Mouse (Mus musculus) heart, adult 2 months (tissue): ENCODE results near the gene Thbs2. TPM values are rescaled to one million over a fixed set of nuclear protein-coding genes. Genes with fewer than 3 reads are reported as not detected.
"Not testable (repeated sequence)": the region's sequence is repeated elsewhere in the genome, so short reads cannot be mapped to it uniquely, and the experiment has no call there.

Experiments used
- DNase-seq, 2 experiments: peaks; one replicate each; pipeline ENCODE4 v3.0.0; 2021
- H3K27ac ChIP-seq: fragments of 200-600 bp; 2 replicates; pipeline ENCODE4 v1.8.1; 2022
- H3K27me3 ChIP-seq: fragments of 200-500 bp; 2 replicates; pipeline ENCODE4 v1.6.1; 2012; ENCODE audit warnings: mild to moderate bottlenecking, low read length, inconsistent platforms, mixed read lengths; ENCODE audit not compliant: control insufficient read depth, insufficient read depth
- H3K36me3 ChIP-seq: fragments of 200-500 bp; 2 replicates; pipeline ENCODE4 v1.6.1; 2012; ENCODE audit warnings: low read length, inconsistent platforms; ENCODE audit not compliant: control insufficient read depth, insufficient read depth
- H3K4me1 ChIP-seq: fragments of 200-500 bp; 2 replicates; pipeline ENCODE4 v1.6.1; 2011; ENCODE audit warnings: low read length; ENCODE audit not compliant: control insufficient read depth, insufficient read depth
- H3K4me3 ChIP-seq: fragments of 200-600 bp; 2 replicates; pipeline ENCODE4 v1.8.1; 2022
- H3K79me2 ChIP-seq: fragments of 200-500 bp; replicated peaks from 2 replicates; pipeline ENCODE4 v1.6.1; 2012; ENCODE audit warnings: mild to moderate bottlenecking, inconsistent platforms, low read length, moderate library complexity, mixed read lengths; ENCODE audit not compliant: control insufficient read depth, insufficient read depth
- H3K9ac ChIP-seq: fragments of 200-500 bp; 2 replicates; pipeline ENCODE4 v1.6.1; 2012; ENCODE audit warnings: low read depth, mild to moderate bottlenecking, control low read depth, inconsistent platforms, low read length, mixed read lengths
- CTCF ChIP-seq: fragments of 200-600 bp; IDR thresholded peaks from 2 replicates; pipeline ENCODE4 v1.8.1; 2022; ENCODE audit warnings: antibody characterized with exemption, mild to moderate bottlenecking, moderate library complexity
- EP300 ChIP-seq: fragments of 200-500 bp; IDR thresholded peaks from 2 replicates; pipeline ENCODE4 v1.6.1; 2011; ENCODE audit warnings: low read depth, low read length, control low read depth; ENCODE audit not compliant: insufficient read depth
- POLR2A ChIP-seq: fragments of 200-500 bp; IDR thresholded peaks from 2 replicates; pipeline ENCODE4 v1.6.1; 2011; ENCODE audit warnings: mild to moderate bottlenecking, low read depth, low read length, control low read depth; ENCODE audit not compliant: insufficient read depth
- WGBS: fragments of 180-500 bp; shearing (Covaris S2); methylation state at CpG from one replicate; pipeline ENCODE4 v1.1.7; 2018; 5-methylcytosine and 5-hydroxymethylcytosine counted together
- intact Hi-C: fragments of 180-260 bp; cut with DNase I; formaldehyde crosslinking; loops from one replicate; pipeline ENCODE4 v1.15.1; 2025
- polyA plus RNA-seq: library from polyadenylated mRNA; depleted of rRNA; stranded (reverse); fragments of >200 nt; gene quantifications from 2 replicates; pipeline ENCODE4 v1.2.3, GENCODE M21; 2012; rRNA removed
- total RNA-seq, 2 experiments: library from RNA; stranded (reverse); gene quantifications; 2 replicates each; pipeline ENCODE4 v1.2.3; 2021

The Thbs2 gene
- total and polyA plus RNA-seq, 3 experiments: 10.8 to 21.0 (median 12.2) TPM

DNA sequence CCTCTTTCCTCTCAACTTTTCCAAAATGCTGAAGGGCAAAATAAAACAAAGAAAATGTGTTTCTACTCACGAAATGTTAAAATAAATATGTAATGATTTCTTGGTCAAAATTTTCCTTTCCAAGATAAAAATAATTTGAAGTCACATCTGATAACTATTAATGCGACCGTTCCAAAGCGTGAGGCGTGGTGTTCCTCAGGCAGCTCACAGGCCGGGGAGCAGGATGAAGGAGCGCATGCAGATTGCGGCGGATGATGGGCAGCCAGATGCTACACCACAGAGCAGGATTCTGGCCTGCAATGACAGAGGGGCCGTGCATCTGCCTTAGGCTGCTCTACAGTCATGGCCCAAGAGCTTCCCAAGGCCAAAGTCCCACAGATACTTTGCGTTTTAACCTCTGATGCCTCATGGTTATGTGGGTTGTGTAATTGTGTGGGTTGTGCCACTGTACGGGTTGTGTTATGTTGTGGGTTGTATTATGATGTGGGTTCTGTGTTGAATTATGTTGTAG lies 66.2 kb downstream of the Thbs2 start:
- no peaks in the 10 kb centered on the region for H3K36me3 ChIP-seq
- intact Hi-C loops: no loop called here
- no peaks in the 10 kb centered on the region for H3K4me1 ChIP-seq
- H3K27ac ChIP-seq: no peak overlapping the region
- H3K4me3 ChIP-seq: no peak overlapping the region
- 79% methylated on average over 12 of the region's 12 CpGs for WGBS
- DNase-seq: no peak
- no peaks in the 10 kb centered on the region for H3K27me3 ChIP-seq
- no peaks in the 10 kb centered on the region for H3K79me2 ChIP-seq
- no peak overlapping the region for H3K9ac ChIP-seq
- TF ChIP-seq CTCF (no peak), POLR2A (no peak), EP300 (no peak)

DNA sequence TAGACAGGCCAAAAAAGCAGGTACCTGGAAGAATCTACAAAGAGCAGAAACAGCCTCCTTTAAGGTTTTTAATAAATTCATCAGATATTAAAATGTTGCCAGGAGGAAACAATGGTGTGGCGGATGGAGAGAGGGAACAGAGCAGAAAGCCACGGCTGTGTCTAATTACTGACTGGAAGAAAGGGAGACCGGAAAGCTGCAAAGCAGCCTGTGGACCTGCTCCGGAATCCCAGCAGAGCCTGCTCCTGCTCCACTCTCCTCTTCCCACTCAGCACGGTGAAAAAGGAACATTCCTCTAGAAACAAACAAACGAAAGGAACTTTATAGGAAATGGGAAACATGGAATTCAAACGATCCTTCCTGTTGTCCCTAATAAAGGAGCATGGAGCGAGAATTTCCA lies 69.6 kb downstream of the Thbs2 start:
- no peaks in the 10 kb centered on the region for H3K27me3 ChIP-seq
- no peak for DNase-seq
- no peak overlapping the region for H3K27ac ChIP-seq
- WGBS: 34% methylated on average over 8 of the region's 8 CpGs
- intact Hi-C loops: no loop called here
- H3K4me1 ChIP-seq: no peaks in the 10 kb centered on the region
- no peak overlapping the region for H3K9ac ChIP-seq
- H3K79me2 ChIP-seq: no peaks in the 10 kb centered on the region
- TF ChIP-seq EP300 (no peak), POLR2A (no peak), CTCF (no peak)
- no peaks in the 10 kb centered on the region for H3K36me3 ChIP-seq
- no peak overlapping the region for H3K4me3 ChIP-seq

DNA sequence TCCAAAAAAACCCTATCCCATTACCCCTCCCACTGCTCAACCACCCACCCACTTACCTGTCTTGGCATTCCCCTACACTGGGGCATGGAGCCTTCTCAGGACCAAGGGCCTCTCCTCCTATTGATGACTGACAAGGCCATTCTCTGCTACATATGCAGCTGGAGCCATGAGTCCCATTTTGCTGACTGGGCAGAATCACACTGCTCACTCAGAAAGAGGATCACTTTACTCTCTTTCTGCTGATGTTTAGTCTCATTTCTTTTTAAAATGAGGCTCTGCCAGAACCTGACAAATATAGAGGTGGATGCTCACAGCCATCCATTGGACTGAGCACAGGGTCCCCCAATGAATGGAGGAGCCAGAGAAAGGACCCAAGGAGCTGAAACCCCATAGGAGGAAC lies 73.0 kb downstream of the Thbs2 start:
- H3K79me2 ChIP-seq, H3K27me3 ChIP-seq, H3K4me3 ChIP-seq, DNase-seq, H3K9ac ChIP-seq, H3K36me3 ChIP-seq, H3K27ac ChIP-seq, intact Hi-C loops, H3K4me1 ChIP-seq: not testable (repeated sequence)

DNA sequence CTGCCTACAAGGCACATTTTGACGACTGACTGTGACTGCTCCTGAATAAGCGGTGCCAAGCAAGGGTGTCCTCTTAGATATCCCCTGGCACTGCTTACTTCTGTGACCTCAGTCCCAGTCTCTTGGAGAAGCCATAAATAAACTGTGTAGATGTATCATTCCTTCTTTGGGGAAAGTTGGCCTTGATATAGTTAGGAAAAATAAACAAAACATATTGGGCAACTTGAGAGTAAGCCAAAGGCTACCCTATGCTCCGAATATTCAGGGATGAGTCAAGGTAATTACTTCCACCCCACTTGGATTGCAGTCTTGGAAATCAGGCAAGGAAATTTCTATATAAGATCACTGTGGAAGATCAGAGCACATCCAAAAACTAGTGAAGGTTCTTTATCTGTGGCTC lies 74.0 kb downstream of the Thbs2 start:
- no peaks in the 10 kb centered on the region for H3K36me3 ChIP-seq
- no peak overlapping the region for H3K27ac ChIP-seq
- H3K4me3 ChIP-seq: no peak overlapping the region
- TF ChIP-seq CTCF (no peak), POLR2A (no peak)
- no peaks in the 10 kb centered on the region for H3K4me1 ChIP-seq
- H3K27me3 ChIP-seq: no peaks in the 10 kb centered on the region
- intact Hi-C loops: no loop called here
- no peaks in the 10 kb centered on the region for H3K79me2 ChIP-seq
- no peak for DNase-seq
- WGBS: 49% methylated on average over 3 of the region's 3 CpGs
- no peak overlapping the region for H3K9ac ChIP-seq

DNA sequence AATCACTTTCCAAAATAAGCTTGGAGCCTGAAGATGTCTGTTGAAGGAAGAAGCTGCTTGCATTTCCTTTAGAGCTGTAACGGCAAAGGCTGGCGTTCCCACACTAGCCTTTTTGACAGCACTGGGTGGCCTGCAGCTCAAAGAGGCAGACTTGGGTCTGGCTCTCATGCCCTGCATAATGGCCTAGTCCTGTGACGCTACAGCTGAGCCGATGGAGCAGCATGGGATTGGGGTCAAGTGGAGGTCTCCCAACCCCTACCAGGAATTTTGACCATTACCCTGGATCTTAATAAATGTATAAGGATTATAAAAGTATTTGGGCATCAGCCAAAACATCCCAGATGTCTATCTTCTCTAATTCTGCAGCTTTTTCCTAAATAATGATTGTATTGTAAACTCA lies 75.0 kb downstream of the Thbs2 start:
- intact Hi-C loops: no loop called here

More for the DNA sequence above, 75.0 kb downstream of the Thbs2 start:
- no peak for DNase-seq
- no peaks in the 10 kb centered on the region for H3K4me1 ChIP-seq
- H3K79me2 ChIP-seq: no peaks in the 10 kb centered on the region
- H3K4me3 ChIP-seq: no peak overlapping the region
- no peaks in the 10 kb centered on the region for H3K27me3 ChIP-seq
- no peak overlapping the region for H3K27ac ChIP-seq
- no peaks in the 10 kb centered on the region for H3K36me3 ChIP-seq
- H3K9ac ChIP-seq: no peak overlapping the region
- 72% methylated on average over 4 of the region's 4 CpGs for WGBS
- TF ChIP-seq CTCF (no peak), EP300 (no peak), POLR2A (no peak)

Other genes with a start within 250 kb of the Thbs2 start
- gene Wdr27, start 248.9 kb upstream of the Thbs2 start, total RNA-seq: 1 to 10 TPM in 1 of 2 experiments, not detected in 1; 1.1 TPM
- gene Wdr27, start 248.9 kb upstream of the Thbs2 start, polyA plus RNA-seq: 0.47 and 0.86 TPM in 2 replicates
- 10 to 100 TPM; 10.0 to 12.2 TPM for gene 1600012H06Rik, start 248.9 kb upstream of the Thbs2 start, total RNA-seq
- 8.8 and 14.3 TPM in 2 replicates for gene 1600012H06Rik, start 248.9 kb upstream of the Thbs2 start, polyA plus RNA-seq